Mouse (Mus musculus) CH12.LX (cell line): ENCODE measurements around the gene Fxr2. TPM values are rescaled to one million over a fixed set of nuclear protein-coding genes. Genes with fewer than 3 reads are reported as not detected.
A peak's percentile ranks its signal among the peaks of the same experiment; 100 is the strongest.

Source experiments
- DNase-seq: peaks from one replicate; pipeline ENCODE4 v3.0.0-alpha.2; 2013; ENCODE audit errors: extremely low read depth
- H3K27ac ChIP-seq: 2 replicates; pipeline ENCODE4 v1.5.1; 2012; ENCODE audit warnings: low read depth, mild to moderate bottlenecking, control low read depth, moderate library complexity; ENCODE audit not compliant: insufficient read depth
- H3K27me3 ChIP-seq: replicated peaks from 2 replicates; pipeline ENCODE3; 2012; ENCODE audit warnings: inconsistent platforms
- H3K36me3 ChIP-seq, 2 experiments: replicated peaks in 1 of 2; 2 replicates each; pipeline versions ENCODE3 to v1.6.1; 2012; ENCODE audit warnings: inconsistent platforms in 1 of 2, low read length in 1 of 2, mild to moderate bottlenecking in 1 of 2, mixed read lengths in 1 of 2, moderate library complexity in 1 of 2; ENCODE audit not compliant: control insufficient read depth in 1 of 2, insufficient read depth in 1 of 2
- H3K4me1 ChIP-seq, 2 experiments: 2 replicates each; pipeline ENCODE4 v1.6.1; 2012; ENCODE audit warnings: inconsistent platforms in 1 of 2, moderate library complexity in 1 of 2; ENCODE audit not compliant: insufficient read depth in 2 of 2, control insufficient read depth in 1 of 2
- H3K4me2 ChIP-seq: 2 replicates; pipeline ENCODE4 v1.6.1; 2012; ENCODE audit warnings: low read depth, mild to moderate bottlenecking, control low read depth; ENCODE audit not compliant: poor library complexity, insufficient read depth, severe bottlenecking
- H3K4me3 ChIP-seq, 3 experiments: fragments of 150-350 bp in 1 of 3; sonication (generic) in 1 of 3; replicated peaks in 1 of 3; 2 replicates each; pipeline versions ENCODE3 to v1.5.1; 2011 to 2012; ENCODE audit warnings: low read depth in 2 of 3, low read length in 2 of 3, mild to moderate bottlenecking in 2 of 3, moderate library complexity in 2 of 3, control low read depth in 1 of 3, improper control_type of control experiment in 1 of 3, inconsistent platforms in 1 of 3, mixed read lengths in 1 of 3; ENCODE audit not compliant: poor library complexity in 1 of 3
- H3K79me2 ChIP-seq: replicated peaks from 2 replicates; pipeline ENCODE4 v1.6.1; 2012; ENCODE audit warnings: mild to moderate bottlenecking, moderate library complexity; ENCODE audit not compliant: control insufficient read depth, poor library complexity, insufficient read depth, severe bottlenecking; ENCODE audit errors: extremely low read depth
- H3K9ac ChIP-seq: 2 replicates; pipeline ENCODE4 v1.6.1; 2012; ENCODE audit warnings: low read depth, mild to moderate bottlenecking, control low read depth, moderate library complexity; ENCODE audit not compliant: insufficient read depth
- H3K9me3 ChIP-seq: replicated peaks from 2 replicates; pipeline ENCODE3; 2012; ENCODE audit warnings: low read length, inconsistent platforms, mixed read lengths
- BHLHE40 ChIP-seq: IDR thresholded peaks from 2 replicates; pipeline ENCODE4 v1.6.1; 2011; ENCODE audit warnings: mild to moderate bottlenecking, low read depth, low read length, improper control_type of control experiment
- CHD2 ChIP-seq: IDR thresholded peaks from 2 replicates; pipeline ENCODE4 v1.6.1; 2011; ENCODE audit warnings: low read length, improper control_type of control experiment
- CTCF ChIP-seq, 2 experiments: IDR thresholded peaks in 1 of 2; conservative IDR thresholded peaks in 1 of 2; 2 replicates each; pipeline ENCODE4 v1.5.1; 2011 to 2012; ENCODE audit warnings: low read depth in 2 of 2, low read length in 2 of 2, improper control_type of control experiment in 1 of 2, inconsistent platforms in 1 of 2, mild to moderate bottlenecking in 1 of 2, moderate library complexity in 1 of 2
- E2F4 ChIP-seq: IDR thresholded peaks from 2 replicates; pipeline ENCODE4 v1.6.1; 2011; ENCODE audit warnings: low read depth, low read length, improper control_type of control experiment; ENCODE audit not compliant: insufficient replicate concordance
- ETS1 ChIP-seq: conservative IDR thresholded peaks from 2 replicates; pipeline ENCODE4 v1.6.1; 2012; ENCODE audit warnings: low read depth, mild to moderate bottlenecking, inconsistent platforms, low read length, improper control_type of control experiment, moderate library complexity
- HCFC1 ChIP-seq: IDR thresholded peaks from 2 replicates; pipeline ENCODE4 v1.6.1; 2012; ENCODE audit warnings: low read depth, mild to moderate bottlenecking, inconsistent platforms, low read length, improper control_type of control experiment
- KAT2A ChIP-seq: IDR thresholded peaks from 2 replicates; pipeline ENCODE4 v1.6.1; 2012; ENCODE audit warnings: low read length, improper control_type of control experiment, inconsistent platforms; ENCODE audit not compliant: insufficient replicate concordance
- MXI1 ChIP-seq: IDR thresholded peaks from 2 replicates; pipeline ENCODE4 v1.6.1; 2011; ENCODE audit warnings: mild to moderate bottlenecking, low read depth, low read length, improper control_type of control experiment
- NELFE ChIP-seq: IDR thresholded peaks from 2 replicates; pipeline ENCODE4 v1.6.1; 2011; ENCODE audit warnings: low read depth, low read length, improper control_type of control experiment
- NRF1 ChIP-seq: IDR thresholded peaks from 2 replicates; pipeline ENCODE4 v1.6.1; 2014; ENCODE audit warnings: low read depth, mild to moderate bottlenecking, inconsistent platforms, low read length, improper control_type of control experiment, moderate library complexity
- POLR2A ChIP-seq: IDR thresholded peaks from 2 replicates; pipeline ENCODE4 v1.6.1; 2011; ENCODE audit warnings: low read depth, mild to moderate bottlenecking, improper control_type of control experiment, low read length
- POLR2AphosphoS2 ChIP-seq: IDR thresholded peaks from 2 replicates; pipeline ENCODE4 v1.6.1; 2011; ENCODE audit warnings: low read depth, low read length, improper control_type of control experiment
- RCOR1 ChIP-seq: conservative IDR thresholded peaks from 2 replicates; pipeline ENCODE4 v1.6.1; 2012; ENCODE audit warnings: low read depth, mild to moderate bottlenecking, inconsistent platforms, low read length, improper control_type of control experiment
- SIN3A ChIP-seq: IDR thresholded peaks from 2 replicates; pipeline ENCODE4 v1.6.1; 2012; ENCODE audit warnings: low read length, improper control_type of control experiment, inconsistent platforms
- SMC3 ChIP-seq: IDR thresholded peaks from 2 replicates; pipeline ENCODE4 v1.6.1; 2011; ENCODE audit warnings: low read depth, low read length, improper control_type of control experiment
- TCF12 ChIP-seq: IDR thresholded peaks from 2 replicates; pipeline ENCODE4 v1.6.1; 2014; ENCODE audit warnings: low read depth, mild to moderate bottlenecking, inconsistent platforms, low read length, improper control_type of control experiment
- UBTF ChIP-seq: IDR thresholded peaks from 2 replicates; pipeline ENCODE4 v1.6.1; 2012; ENCODE audit warnings: low read depth, mild to moderate bottlenecking, inconsistent platforms, low read length, improper control_type of control experiment, moderate library complexity
- ZC3H11A ChIP-seq: IDR thresholded peaks from 2 replicates; pipeline ENCODE4 v1.6.1; 2012; ENCODE audit warnings: low read depth, mild to moderate bottlenecking, inconsistent platforms, low read length, improper control_type of control experiment
- ZKSCAN1 ChIP-seq: IDR thresholded peaks from 2 replicates; pipeline ENCODE4 v1.6.1; 2012; ENCODE audit warnings: low read depth, inconsistent platforms, low read length, improper control_type of control experiment, borderline replicate concordance
- dilution Hi-C: fragments of 300-500 bp; cut with MboI; formaldehyde crosslinking; loops from 2 replicates; pipeline ENCODE4 v1.14.3; 2020; ENCODE audit warnings: low sequenced_read_pairs; ENCODE audit not compliant: extremely low pct_unique_long_range_greater_than_20kb, extremely low pct_ligation_motif_present
- in situ Hi-C: fragments of 300-500 bp; cut with MboI; formaldehyde crosslinking; loops from 3 replicates; pipeline ENCODE4 v1.14.3; 2019; ENCODE audit warnings: low sequenced_read_pairs, low pct_ligation_motif_present, low pct_unique_long_range_greater_than_20kb, mixed read lengths
- polyA plus RNA-seq: library from polyadenylated mRNA; unstranded; fragments of >175 nt; gene quantifications from 2 replicates; pipeline ENCODE4 v1.2.1, GENCODE M21; 2012; ENCODE audit warnings: low read depth; ENCODE audit not compliant: insufficient read length
- total RNA-seq, 2 experiments: library from RNA; depleted of rRNA; stranded (reverse); fragments of 300-350 nt in 1 of 2; fragments of >200 nt in 1 of 2; gene quantifications; 2 replicates each; pipeline ENCODE4 v1.2.3; 2012 to 2014

Gene Fxr2
- total and polyA plus RNA-seq, 3 experiments = 83.3 to 96.4 (median 90.5) TPM

DNA sequence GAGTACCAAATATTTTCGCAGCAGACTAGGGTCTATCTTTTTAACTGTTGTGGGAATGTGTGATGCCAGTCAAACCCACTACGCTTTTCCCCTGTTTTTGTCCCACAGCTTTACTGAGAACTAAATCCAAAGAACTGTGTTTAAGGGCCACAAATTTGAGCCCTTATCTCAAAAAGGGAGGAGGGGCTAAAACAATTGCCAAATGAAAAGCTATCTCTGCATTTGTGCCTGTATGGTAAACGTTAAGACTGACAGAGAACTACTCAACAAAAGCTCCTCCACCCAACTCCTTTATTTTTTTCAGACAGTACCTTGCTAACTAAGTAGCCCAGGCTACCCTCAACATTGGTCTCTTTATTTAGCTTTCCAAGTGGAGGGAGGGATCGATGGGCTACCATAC is 40.0 kb upstream of the Fxr2 start:
- Histone ChIP-seq H3K79me2 (no peaks in the 10 kb centered on the region), H3K4me1 (no peaks in the 10 kb centered on the region), H3K4me3 (no peak overlapping the region), H3K27me3 (no peaks in the 10 kb centered on the region), H3K9ac (no peak overlapping the region), H3K4me2 (no peak overlapping the region), H3K36me3 (peaks cover 56 to 67% of the 10 kb centered on the region in 2 experiments), H3K27ac (no peak overlapping the region), H3K9me3 (no peaks in the 10 kb centered on the region)
- in situ Hi-C loops (no loop called here), dilution Hi-C loops (no loop called here)
- DNase-seq = no peak
- TF ChIP-seq ZKSCAN1 (no peak), KAT2A (no peak)

DNA sequence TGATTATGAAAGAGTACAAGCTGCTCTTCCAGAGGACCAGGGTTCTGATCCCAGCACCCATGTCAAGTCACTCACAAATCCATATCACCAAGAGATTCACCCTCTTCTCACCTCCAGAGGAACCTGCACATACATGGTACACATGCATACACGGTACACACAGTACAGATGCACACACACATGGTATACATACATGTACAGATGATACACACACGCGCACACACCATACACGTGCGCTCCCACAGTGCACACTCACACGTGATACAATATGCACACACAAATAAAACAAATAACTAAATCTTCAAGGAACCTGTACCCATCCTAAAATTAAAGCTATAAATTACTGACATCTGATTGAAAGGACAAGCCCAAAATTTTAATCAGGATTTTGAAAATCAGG is 37.9 kb upstream of the Fxr2 start:
- Histone ChIP-seq H3K9me3 (no peaks in the 10 kb centered on the region), H3K4me3 (no peak overlapping the region), H3K4me2 (no peak overlapping the region), H3K79me2 (no peaks in the 10 kb centered on the region), H3K36me3 (peaks cover 35 to 47% of the 10 kb centered on the region in 2 experiments), H3K27ac (no peak overlapping the region), H3K9ac (no peak overlapping the region), H3K4me1 (no peaks in the 10 kb centered on the region), H3K27me3 (no peaks in the 10 kb centered on the region)
- in situ Hi-C loops (no loop called here), dilution Hi-C loops (no loop called here)
- no peak for DNase-seq
- 0 out of 2 replicates have a peak, but pooled peaks have one; percentile 58 for TF ChIP-seq POLR2AphosphoS2
- TF ChIP-seq MXI1 = no peak
- no peak for TF ChIP-seq HCFC1
- no peak for TF ChIP-seq BHLHE40
- TF ChIP-seq SMC3 = no peak

- Histone ChIP-seq H3K4me3 (no peak overlapping the region), H3K9me3 (no peaks in the 10 kb centered on the region), H3K4me1 (peaks cover 0 to 5% of the 10 kb centered on the region in 2 experiments; a peak in 1 of 4 replicates), H3K27me3 (peaks cover 37% of the 10 kb centered on the region), H3K36me3 (peaks cover 3 to 8% of the 10 kb centered on the region in 2 experiments), H3K4me2 (no peak overlapping the region), H3K9ac (no peak overlapping the region), H3K79me2 (no peaks in the 10 kb centered on the region), H3K27ac (no peak overlapping the region)
- no peak for TF ChIP-seq E2F4
- no peak for TF ChIP-seq POLR2A
- TF ChIP-seq RCOR1 = no peak
- TF ChIP-seq ZC3H11A = no peak
- no peak for TF ChIP-seq NELFE
- TF ChIP-seq SIN3A = no peak
- no peak for TF ChIP-seq UBTF
- TF ChIP-seq TCF12 = no peak
- no peak for TF ChIP-seq ETS1
- TF ChIP-seq BHLHE40 = no peak
- no peak for TF ChIP-seq NRF1
- TF ChIP-seq CTCF (conservative IDR thresholded peaks at IDR 0.05 in 1 of 2, IDR thresholded peaks at IDR 0.05 in 1 of 2; ENCODE audit: low read depth in 2 of 2, low read length in 2 of 2) = peak in 1 of 2 experiments; percentile 40; a peak in 2 of 4 replicates
- TF ChIP-seq SMC3 = peak; percentile 16
- no peak for TF ChIP-seq CHD2
- in situ Hi-C loops (no loop called here), dilution Hi-C loops (no loop called here)
- DNase-seq = no peak
Measured at GRCm38 (mm10) chr11:69599436-69599835, 33.4 kb upstream of the Fxr2 start.
